Comparison of ENCODE assay signal across 20 mouse cellular contexts in genomic region chr3:60104462-60105109, GRCm38 (mm10). TPM values are rescaled to one million over a fixed set of nuclear protein-coding genes. Genes with fewer than 3 reads are reported as not detected.
"Had no signal": no experiment of that assay in that cellular context is flagged by ENCODE, and none has a peak within 500 bp of the region (broad histone marks: within the 10 kb centered on the region; RNA-seq: fewer than 3 reads in every experiment).

No protein-coding gene starts in this region.

- H3K4me2 ChIP-seq: hindbrain, embryonic 15.5 days; kidney, embryonic 15.5 days; limb, embryonic 12.5 days; limb, embryonic 15.5 days; lung, embryonic 15.5 days; midbrain, embryonic 13.5 days had no signal

- H3K9me3 ChIP-seq: hindbrain, embryonic 15.5 days; kidney, embryonic 15.5 days; limb, embryonic 12.5 days; limb, embryonic 15.5 days; lung, embryonic 15.5 days; megakaryocyte, embryonic 14.5 days; midbrain, embryonic 10.5 days; midbrain, embryonic 13.5 days had no signal

- H3K4me1 ChIP-seq: hindbrain, embryonic 15.5 days; kidney, embryonic 15.5 days; limb, embryonic 12.5 days; limb, embryonic 15.5 days; lung, embryonic 15.5 days; megakaryocyte, embryonic 14.5 days; midbrain, embryonic 10.5 days; midbrain, embryonic 13.5 days had no signal

- H3K27ac ChIP-seq: hindbrain, embryonic 15.5 days; kidney, embryonic 15.5 days; limb, embryonic 12.5 days; limb, embryonic 15.5 days; liver, embryonic 14.5 days; lung, embryonic 15.5 days; midbrain, embryonic 10.5 days; midbrain, embryonic 13.5 days; stomach, postnatal 0 days had no signal

- DNase-seq: left cerebral cortex, postnatal 4 days; lung, adult 18-20 months; lung, postnatal 10 days; lung, postnatal 36 days; thymus, adult 2 months; thymus, postnatal 14 days had no signal

- H3K9ac ChIP-seq: hindbrain, embryonic 15.5 days; kidney, embryonic 15.5 days; limb, embryonic 12.5 days; limb, embryonic 15.5 days; liver, embryonic 14.5 days; lung, embryonic 15.5 days; midbrain, embryonic 13.5 days had no signal

- H3K27me3 ChIP-seq: hindbrain, embryonic 15.5 days; kidney, embryonic 15.5 days; limb, embryonic 12.5 days; limb, embryonic 15.5 days; lung, embryonic 15.5 days; megakaryocyte, embryonic 14.5 days; midbrain, embryonic 13.5 days had no signal

- ATAC-seq: midbrain, embryonic 13.5 days had no signal

- H3K36me3 ChIP-seq: hindbrain, embryonic 15.5 days; kidney, embryonic 15.5 days; limb, embryonic 12.5 days; limb, embryonic 15.5 days; lung, embryonic 15.5 days; midbrain, embryonic 10.5 days; midbrain, embryonic 13.5 days had no signal

- H3K4me3 ChIP-seq: hindbrain, embryonic 15.5 days; kidney, embryonic 15.5 days; limb, embryonic 12.5 days; limb, embryonic 15.5 days; lung, embryonic 15.5 days; megakaryocyte, embryonic 14.5 days; midbrain, embryonic 10.5 days; midbrain, embryonic 13.5 days had no signal

RNA-seq across cellular contexts. Expression of gene Sucnr1, which starts 22.9 kb away (rescaled TPM):
- polyA plus RNA-seq: hindbrain, embryonic 15.5 days; limb, embryonic 12.5 days; midbrain, embryonic 10.5 days; midbrain, embryonic 13.5 days; midbrain, postnatal 0 days; neural tube, embryonic 11.5 days; neural tube, embryonic 14.5 days; stomach, embryonic 14.5 days had no signal
